Mouse (Mus musculus) cerebellum, adult 11 months (tissue): ENCODE measurements at regions not wholly inside any gene's neighbourhood (a gene's known extent, or its start where the extent isn't known, plus 50 kb on each side); places are given as distances from the start of the nearest gene placed in this dataset.

Experiments used
- DNase-seq: peaks from one replicate; pipeline ENCODE4 v3.0.0; 2022

GRCm38 (mm10) chr13:116243272-116243784, 66.2 kb downstream of the Isl1 start:
- DNase-seq = no peak

GRCm38 (mm10) chr13:116215101-116215500, 94.4 kb downstream of the Isl1 start:
- DNase-seq = no peak

- no peak for DNase-seq
These were observed 95.4 kb downstream of the Isl1 start for GRCm38 (mm10) chr13:116213843-116214829.

- DNase-seq = no peak
These were observed 108.1 kb downstream of the Isl1 start for GRCm38 (mm10) chr13:116201177-116201920.

GRCm38 (mm10) chr13:116187059-116187458, 122.4 kb downstream of the Isl1 start:
- no peak for DNase-seq

GRCm38 (mm10) chr13:116177781-116178180, 131.7 kb downstream of the Isl1 start:
- DNase-seq = no peak

GRCm38 (mm10) chr13:116174976-116175375, 134.5 kb downstream of the Isl1 start:
- no peak for DNase-seq

- DNase-seq = no peak
These were observed 135.6 kb downstream of the Isl1 start for GRCm38 (mm10) chr13:116173866-116174265.

GRCm38 (mm10) chr13:116143022-116143421, 166.5 kb downstream of the Isl1 start:
- no peak for DNase-seq

GRCm38 (mm10) chr13:116118664-116119063, 190.8 kb downstream of the Isl1 start:
- no peak for DNase-seq

GRCm38 (mm10) chr13:116111032-116111808, 198.3 kb downstream of the Isl1 start:
- DNase-seq = no peak

GRCm38 (mm10) chr13:116110578-116110977, 198.9 kb downstream of the Isl1 start:
- no peak for DNase-seq

GRCm38 (mm10) chr13:116087541-116088308, 221.8 kb downstream of the Isl1 start:
- no peak for DNase-seq

- DNase-seq = no peak
These were observed 222.3 kb downstream of the Isl1 start for GRCm38 (mm10) chr13:116087140-116087539.

GRCm38 (mm10) chr13:116056976-116057647, 252.4 kb downstream of the Isl1 start:
- no peak for DNase-seq

GRCm38 (mm10) chr13:116056112-116056652, 253.3 kb downstream of the Isl1 start:
- no peak for DNase-seq

- no peak for DNase-seq
These were observed 273.3 kb downstream of the Isl1 start for GRCm38 (mm10) chr13:116036166-116036565.

GRCm38 (mm10) chr13:116030152-116030720, 279.3 kb downstream of the Isl1 start:
- DNase-seq = no peak

- DNase-seq = no peak
These were observed 280.9 kb downstream of the Isl1 start for GRCm38 (mm10) chr13:116028583-116028982.

- DNase-seq = no peak
These were observed 282.3 kb downstream of the Isl1 start for GRCm38 (mm10) chr13:116027147-116027546.

GRCm38 (mm10) chr13:116017886-116018285, 291.6 kb downstream of the Isl1 start:
- no peak for DNase-seq
